Mouse (Mus musculus) ES-E14 (cell line): Measurements from ENCODE around the gene Rilp. TPM values are rescaled to one million over a fixed set of nuclear protein-coding genes. Genes with fewer than 3 reads are reported as not detected.

ENCODE experiments used
- DNase-seq: peaks from one replicate; pipeline ENCODE4 v3.0.0-alpha.2; 2013; ENCODE audit warnings: low read depth, low spot score
- H3K27ac ChIP-seq: 2 replicates; pipeline ENCODE4 v1.5.1; 2012; ENCODE audit warnings: low read depth, mild to moderate bottlenecking, low read length, moderate library complexity, mixed read lengths; ENCODE audit not compliant: poor library complexity, insufficient read depth, severe bottlenecking
- H3K36me3 ChIP-seq: 2 replicates; pipeline ENCODE4 v1.6.1; 2012; ENCODE audit warnings: mild to moderate bottlenecking, low read length, moderate library complexity, mixed read lengths; ENCODE audit not compliant: control insufficient read depth, poor library complexity, insufficient read depth, severe bottlenecking
- H3K4me1 ChIP-seq, 2 experiments: fragments of 150-350 bp in 1 of 2; sonication (generic) in 1 of 2; 2 replicates each; pipeline ENCODE4 v1.6.1; 2012; ENCODE audit warnings: low read length in 2 of 2, mild to moderate bottlenecking in 1 of 2, mixed read lengths in 1 of 2; ENCODE audit not compliant: control insufficient read depth in 2 of 2, insufficient read depth in 2 of 2, poor library complexity in 1 of 2
- H3K4me3 ChIP-seq, 2 experiments: fragments of 150-350 bp in 1 of 2; sonication (generic) in 1 of 2; 2 replicates each; pipeline ENCODE4 v1.5.1; 2012; ENCODE audit warnings: low read length in 2 of 2, low read depth in 1 of 2, mild to moderate bottlenecking in 1 of 2, mixed read lengths in 1 of 2; ENCODE audit not compliant: insufficient read depth in 1 of 2, poor library complexity in 1 of 2, severe bottlenecking in 1 of 2
- H3K9ac ChIP-seq: 2 replicates; pipeline ENCODE4 v1.6.1; 2012; ENCODE audit warnings: low read depth, mild to moderate bottlenecking, low read length, mixed read lengths; ENCODE audit not compliant: poor library complexity, insufficient read depth, severe bottlenecking
- H3K9me3 ChIP-seq: fragments of 150-350 bp; sonication (generic); 2 replicates; pipeline ENCODE4 v1.6.1; 2012; ENCODE audit warnings: low read depth, mild to moderate bottlenecking, low read length; ENCODE audit not compliant: control insufficient read depth, insufficient read depth
- CHD2 ChIP-seq: IDR thresholded peaks from 2 replicates; pipeline ENCODE4 v1.6.1; 2014; ENCODE audit warnings: mild to moderate bottlenecking, low read depth, low read length, inconsistent platforms
- HCFC1 ChIP-seq: IDR thresholded peaks from 2 replicates; pipeline ENCODE4 v1.6.1; 2012; ENCODE audit warnings: low read length, inconsistent platforms, borderline replicate concordance; ENCODE audit not compliant: insufficient read depth
- MAFK ChIP-seq: IDR thresholded peaks from 2 replicates; pipeline ENCODE4 v1.6.1; 2014; ENCODE audit warnings: mild to moderate bottlenecking, low read depth, low read length, inconsistent platforms; ENCODE audit not compliant: insufficient read depth
- ZC3H11A ChIP-seq: IDR thresholded peaks from 2 replicates; pipeline ENCODE4 v1.6.1; 2012; ENCODE audit warnings: low read depth, mild to moderate bottlenecking, inconsistent platforms, low read length, borderline replicate concordance
- ZNF384 ChIP-seq: IDR thresholded peaks from 2 replicates; pipeline ENCODE4 v1.6.1; 2012; ENCODE audit warnings: low read depth, low read length, inconsistent platforms
- in situ Hi-C, 2 experiments: fragments of 600-800 bp; cut with MboI; formaldehyde crosslinking; loops; one replicate each; pipeline ENCODE4 v1.15.1; 2025; ENCODE audit warnings: low sequenced_read_pairs in 2 of 2, inconsistent platforms in 1 of 2; ENCODE audit not compliant: unreplicated experiment in 2 of 2
- total RNA-seq: library from RNA; depleted of rRNA; stranded (reverse); fragments of 300-350 nt; gene quantifications from 2 replicates; pipeline ENCODE4 v1.2.3, GENCODE M21; 2012

Rilp gene
- total RNA-seq, 1 experiment, result 0.89 TPM

- TF ChIP-seq MAFK (no peak), ZC3H11A (no peak), CHD2 (no peak), ZNF384 (no peak), HCFC1 (no peak)
- Histone ChIP-seq H3K4me3 (no peak overlapping the region), H3K9ac (no peak overlapping the region), H3K9me3 (no peaks in the 10 kb centered on the region), H3K4me1 (peaks cover 4% of the 10 kb centered on the region in 2 experiments; a peak in 2 of 4 replicates), H3K36me3 (peaks cover under 1% of the 10 kb centered on the region; the same call in 1 of the 2 replicates), H3K27ac (no peak overlapping the region)
- in situ Hi-C loops, result no loop called here
- DNase-seq, result no peak
These were observed 39.8 kb downstream of the Rilp start for GRCm38 (mm10) chr11:75549658-75550111.

GRCm38 (mm10) chr11:75550200-75550946, 40.5 kb downstream of the Rilp start:
- Histone ChIP-seq H3K27ac (no peak overlapping the region), H3K4me1 (peaks cover 4% of the 10 kb centered on the region in 2 experiments; a peak in 2 of 4 replicates), H3K36me3 (no peaks in the 10 kb centered on the region; the same call in 1 of the 2 replicates), H3K4me3 (no peak overlapping the region), H3K9ac (no peak overlapping the region), H3K9me3 (no peaks in the 10 kb centered on the region)
- in situ Hi-C loops, result no loop called here
- no peak for TF ChIP-seq ZC3H11A
- no peak for TF ChIP-seq CHD2
- TF ChIP-seq MAFK, result no peak
- no peak for TF ChIP-seq ZNF384
- no peak for TF ChIP-seq HCFC1
- DNase-seq, result no peak

DNA sequence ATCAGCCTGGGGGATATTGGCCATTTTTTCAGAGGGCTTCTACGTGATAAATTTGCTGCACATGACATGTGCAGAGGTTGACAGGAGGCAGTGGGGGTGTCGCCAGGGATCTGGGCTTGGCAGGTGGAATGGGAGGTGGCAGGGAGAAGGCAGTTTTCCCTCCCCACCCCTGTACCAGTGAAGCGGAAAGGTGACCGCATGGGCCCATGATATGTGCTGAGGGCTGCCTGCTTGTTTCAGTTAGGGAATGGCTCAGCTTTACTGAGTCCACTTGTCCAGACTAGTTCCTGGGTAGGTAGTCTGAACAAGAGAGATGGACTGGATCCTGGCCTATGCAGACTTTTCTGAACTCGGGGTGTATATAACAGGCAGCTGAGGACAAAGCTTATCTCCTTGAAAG, 41.4 kb downstream of the Rilp start:
- no peak overlapping the region for H3K9ac ChIP-seq
- H3K4me3 ChIP-seq, result no peak overlapping the region
- TF ChIP-seq HCFC1 (no peak), ZNF384 (no peak), MAFK (no peak), ZC3H11A (no peak), CHD2 (no peak)
- no peak for DNase-seq
- H3K27ac ChIP-seq, result no peak overlapping the region
- no peaks in the 10 kb centered on the region for H3K9me3 ChIP-seq
- H3K4me1 ChIP-seq, result peaks cover 4% of the 10 kb centered on the region in 2 experiments; a peak in 2 of 4 replicates
- in situ Hi-C loops, result no loop called here
- H3K36me3 ChIP-seq, result no peaks in the 10 kb centered on the region; the same call in 1 of the 2 replicates

DNA sequence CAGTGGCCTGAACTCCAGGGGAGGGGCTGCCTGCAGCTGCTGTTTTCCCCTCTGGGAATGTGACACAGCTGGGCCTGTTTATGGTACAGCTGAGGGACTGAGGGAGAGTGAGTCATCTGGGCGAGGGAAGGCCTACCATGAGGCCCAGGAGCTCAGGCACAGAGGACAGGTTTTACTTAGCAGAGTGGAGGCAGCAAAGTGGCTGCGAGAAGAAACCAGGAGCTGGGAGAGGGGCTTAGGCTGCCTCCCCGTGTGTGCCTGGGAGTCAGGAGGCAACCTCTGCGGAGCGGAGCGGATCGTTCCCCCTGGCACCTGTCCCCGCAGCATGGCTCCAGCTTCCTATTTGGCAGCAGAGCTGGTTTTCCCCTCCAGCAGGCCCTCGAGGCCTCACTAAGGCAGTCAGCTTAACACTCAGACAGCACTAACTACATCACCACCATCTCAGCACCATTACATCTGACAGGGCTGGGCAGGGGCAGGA, 42.1 kb downstream of the Rilp start:
- Histone ChIP-seq H3K4me1 (peaks cover 4% of the 10 kb centered on the region in 2 experiments; a peak in 2 of 4 replicates), H3K9me3 (no peaks in the 10 kb centered on the region), H3K9ac (0 out of 2 replicates have a peak overlapping the region, but pooled peaks have one; percentile 18), H3K36me3 (no peaks in the 10 kb centered on the region; the same call in 1 of the 2 replicates), H3K27ac (no peak overlapping the region), H3K4me3 (peak overlapping the region in 1 of 2 experiments; percentile 3; a peak in 1 of 4 replicates)
- no peak for DNase-seq
- TF ChIP-seq CHD2, result no peak
- no peak for TF ChIP-seq ZC3H11A
- in situ Hi-C loops, result no loop called here
